Mouse (Mus musculus) MEL (cell line): ENCODE measurements around the gene Zfp280c. TPM values are rescaled to one million over a fixed set of nuclear protein-coding genes. Genes with fewer than 3 reads are reported as not detected.

Experiments used
- DNase-seq: peaks from one replicate; pipeline ENCODE4 v3.0.0; 2011; ENCODE audit warnings: low read depth, low spot score
- H3K27ac ChIP-seq: 2 replicates; pipeline ENCODE4 v1.5.1; 2012; ENCODE audit warnings: low read depth, mild to moderate bottlenecking, control low read depth, low read length, moderate library complexity; ENCODE audit not compliant: control insufficient read depth
- H3K27me3 ChIP-seq, 2 experiments: fragments of 150-350 bp in 1 of 2; sonication (generic) in 1 of 2; 2 replicates each; pipeline ENCODE4 v1.6.1; 2012; ENCODE audit warnings: low read length in 2 of 2, mild to moderate bottlenecking in 2 of 2, improper control_type of control experiment in 1 of 2, moderate library complexity in 1 of 2; ENCODE audit not compliant: insufficient read depth in 2 of 2, control insufficient read depth in 1 of 2
- H3K36me3 ChIP-seq, 2 experiments: 2 replicates each; pipeline ENCODE4 v1.6.1; 2012 to 2014; ENCODE audit warnings: low read length in 2 of 2, improper control_type of control experiment in 1 of 2, inconsistent platforms in 1 of 2, mild to moderate bottlenecking in 1 of 2; ENCODE audit not compliant: insufficient read depth in 2 of 2, control insufficient read depth in 1 of 2
- H3K4me1 ChIP-seq, 2 experiments: fragments of 150-350 bp in 1 of 2; sonication (generic) in 1 of 2; 2 replicates each; pipeline ENCODE4 v1.6.1; 2012; ENCODE audit warnings: low read length in 2 of 2, improper control_type of control experiment in 1 of 2, mild to moderate bottlenecking in 1 of 2; ENCODE audit not compliant: insufficient read depth in 2 of 2, control insufficient read depth in 1 of 2
- H3K4me3 ChIP-seq, 2 experiments: fragments of 150-350 bp in 1 of 2; sonication (generic) in 1 of 2; 2 replicates each; pipeline ENCODE4 v1.5.1; 2012; ENCODE audit warnings: low read depth in 2 of 2, low read length in 2 of 2, mild to moderate bottlenecking in 2 of 2, moderate library complexity in 2 of 2, control low read depth in 1 of 2, improper control_type of control experiment in 1 of 2; ENCODE audit not compliant: control insufficient read depth in 1 of 2, insufficient read depth in 1 of 2
- H3K79me2 ChIP-seq: 2 replicates; pipeline ENCODE4 v1.6.1; 2012; ENCODE audit warnings: mild to moderate bottlenecking, low read length, moderate library complexity; ENCODE audit not compliant: control insufficient read depth, poor library complexity, insufficient read depth
- H3K9ac ChIP-seq: 2 replicates; pipeline ENCODE4 v1.6.1; 2012; ENCODE audit warnings: low read depth, mild to moderate bottlenecking, control low read depth, low read length, moderate library complexity; ENCODE audit not compliant: control insufficient read depth, poor library complexity, severe bottlenecking
- H3K9me3 ChIP-seq: fragments of 150-350 bp; sonication (generic); replicated peaks from 2 replicates; pipeline ENCODE4 v1.6.1; 2012; ENCODE audit warnings: mild to moderate bottlenecking, low read length, improper control_type of control experiment, moderate library complexity; ENCODE audit not compliant: insufficient read depth
- CHD1 ChIP-seq: IDR thresholded peaks from 2 replicates; pipeline ENCODE4 v1.6.1; 2012; ENCODE audit warnings: low read depth, mild to moderate bottlenecking, inconsistent platforms, low read length, improper control_type of control experiment
- CTCF ChIP-seq, 3 experiments: IDR thresholded peaks in 2 of 3; conservative IDR thresholded peaks in 1 of 3; 2 replicates each; pipeline ENCODE4 v1.5.1; 2011 to 2012; ENCODE audit warnings: low read length in 3 of 3, low read depth in 2 of 3, mild to moderate bottlenecking in 2 of 3, improper control_type of control experiment in 1 of 3, inconsistent platforms in 1 of 3, mixed read lengths in 1 of 3, moderate library complexity in 1 of 3; ENCODE audit not compliant: control insufficient read depth in 1 of 3, insufficient read depth in 1 of 3, poor library complexity in 1 of 3, severe bottlenecking in 1 of 3
- ETS1 ChIP-seq: IDR thresholded peaks from 2 replicates; pipeline ENCODE4 v1.6.1; 2012; ENCODE audit warnings: low read depth, mild to moderate bottlenecking, inconsistent platforms, low read length, improper control_type of control experiment, moderate library complexity
- GABPA ChIP-seq: IDR thresholded peaks from 2 replicates; pipeline ENCODE4 v1.6.1; 2012; ENCODE audit warnings: low read depth, mild to moderate bottlenecking, inconsistent platforms, low read length, improper control_type of control experiment, moderate library complexity
- GATA1 ChIP-seq: IDR thresholded peaks from 2 replicates; pipeline ENCODE4 v1.6.1; 2011; ENCODE audit warnings: low read depth, low read length, improper control_type of control experiment
- HCFC1 ChIP-seq: IDR thresholded peaks from 2 replicates; pipeline ENCODE4 v1.6.1; 2012; ENCODE audit warnings: low read depth, mild to moderate bottlenecking, inconsistent platforms, low read length, improper control_type of control experiment, moderate library complexity
- MAZ ChIP-seq: IDR thresholded peaks from 2 replicates; pipeline ENCODE4 v1.6.1; 2012; ENCODE audit warnings: low read depth, mild to moderate bottlenecking, inconsistent platforms, low read length, improper control_type of control experiment
- MYB ChIP-seq: IDR thresholded peaks from 2 replicates; pipeline ENCODE4 v1.6.1; 2011; ENCODE audit warnings: mild to moderate bottlenecking, low read depth, low read length, improper control_type of control experiment
- NRF1 ChIP-seq: IDR thresholded peaks from 2 replicates; pipeline ENCODE4 v1.6.1; 2014; ENCODE audit warnings: low read depth, mild to moderate bottlenecking, inconsistent platforms, low read length, improper control_type of control experiment, moderate library complexity; ENCODE audit not compliant: poor library complexity, insufficient read depth, severe bottlenecking
- SMC3 ChIP-seq: IDR thresholded peaks from 2 replicates; pipeline ENCODE4 v1.6.1; 2011; ENCODE audit warnings: low read depth, low read length, improper control_type of control experiment
- TBP ChIP-seq: IDR thresholded peaks from 2 replicates; pipeline ENCODE4 v1.8.0; 2011; ENCODE audit warnings: low read depth, low read length, improper control_type of control experiment
- UBTF ChIP-seq: IDR thresholded peaks from 2 replicates; pipeline ENCODE4 v1.6.1; 2012; ENCODE audit warnings: low read depth, mild to moderate bottlenecking, inconsistent platforms, low read length, improper control_type of control experiment, moderate library complexity, borderline replicate concordance; ENCODE audit not compliant: insufficient read depth
- USF1 ChIP-seq: IDR thresholded peaks from 2 replicates; pipeline ENCODE4 v1.6.1; 2014; ENCODE audit warnings: low read depth, mild to moderate bottlenecking, inconsistent platforms, low read length, improper control_type of control experiment, moderate library complexity
- USF2 ChIP-seq, 2 experiments: IDR thresholded peaks; 2 replicates each; pipeline ENCODE4 v1.6.1; 2011 to 2012; ENCODE audit warnings: improper control_type of control experiment in 2 of 2, low read length in 2 of 2, borderline replicate concordance in 1 of 2, inconsistent platforms in 1 of 2, low read depth in 1 of 2, mild to moderate bottlenecking in 1 of 2; ENCODE audit not compliant: insufficient read depth in 1 of 2
- ZC3H11A ChIP-seq: IDR thresholded peaks from 2 replicates; pipeline ENCODE4 v1.6.1; 2012; ENCODE audit warnings: low read depth, mild to moderate bottlenecking, inconsistent platforms, low read length, improper control_type of control experiment
- ZKSCAN1 ChIP-seq: IDR thresholded peaks from 2 replicates; pipeline ENCODE4 v1.6.1; 2012; ENCODE audit warnings: low read depth, mild to moderate bottlenecking, inconsistent platforms, low read length, improper control_type of control experiment, moderate library complexity
- ZNF384 ChIP-seq: IDR thresholded peaks from 2 replicates; pipeline ENCODE4 v1.6.1; 2012; ENCODE audit warnings: low read depth, mild to moderate bottlenecking, inconsistent platforms, low read length, improper control_type of control experiment
- polyA plus RNA-seq, 2 experiments: library from polyadenylated mRNA; stranded (reverse) in 1 of 2; unstranded in 1 of 2; fragments of >175 nt in 1 of 2; fragments of >200 nt in 1 of 2; gene quantifications; 2 replicates each; pipeline versions ENCODE4 v1.2.1 to v1.2.4; 2012; ENCODE audit warnings: low replicate concordance in 2 of 2, low read depth in 1 of 2; ENCODE audit not compliant: insufficient read length in 2 of 2, insufficient read depth in 1 of 2, missing spikeins in 1 of 2
- total RNA-seq: library from RNA; depleted of rRNA; stranded (reverse); fragments of 300-350 nt; gene quantifications from 2 replicates; pipeline ENCODE4 v1.2.3, GENCODE M21; 2012; rRNA removed

The Zfp280c gene
- total and polyA plus RNA-seq, 3 experiments, result 14.2 to 16.7 TPM; not detected in 1

GRCm38 (mm10) chrX:48513166-48513807, 81.0 kb downstream of the Zfp280c start, which contains the start of gene Aifm1 (continued):
- TF ChIP-seq ZC3H11A, result no peak
- peak; percentile 79 for TF ChIP-seq HCFC1
- no peak for TF ChIP-seq MAZ
- TF ChIP-seq TBP, result peak; percentile 33; the same call in 1 of the 2 replicates
- TF ChIP-seq, all 39 proteins: peak for 8

- Histone ChIP-seq H3K79me2 (no peaks in the 10 kb centered on the region), H3K9ac (no peak overlapping the region), H3K4me1 (no peaks in the 10 kb centered on the region), H3K9me3 (no peaks in the 10 kb centered on the region), H3K4me3 (no peak overlapping the region), H3K27me3 (no peaks in the 10 kb centered on the region), H3K36me3 (peaks cover 0 to 3% of the 10 kb centered on the region in 2 experiments; a peak in 2 of 4 replicates), H3K27ac (no peak overlapping the region)
- no peak for DNase-seq
- no peak for TF ChIP-seq ZC3H11A
- no peak for TF ChIP-seq GATA1
- no peak for TF ChIP-seq CHD1
- no peak for TF ChIP-seq CTCF (IDR thresholded peaks at IDR 0.05 in 2 of 3, conservative IDR thresholded peaks at IDR 0.05 in 1 of 3; ENCODE audit: control insufficient read depth in 1 of 3, insufficient read depth in 1 of 3, low read depth in 2 of 3, low read length in 3 of 3, poor library complexity in 1 of 3, severe bottlenecking in 1 of 3)
- TF ChIP-seq MAZ, result no peak
- no peak for TF ChIP-seq SMC3
- TF ChIP-seq MYB, result no peak
- TF ChIP-seq USF1, result no peak
- no peak for TF ChIP-seq UBTF
- no peak for TF ChIP-seq ZKSCAN1
- TF ChIP-seq NRF1, result no peak
- no peak for TF ChIP-seq GABPA
- no peak for TF ChIP-seq ETS1
- TF ChIP-seq USF2 (IDR thresholded peaks at IDR 0.05; ENCODE audit: borderline replicate concordance in 1 of 2, insufficient read depth in 1 of 2, low read depth in 1 of 2, low read length in 2 of 2), result no peak
- TF ChIP-seq ZNF384, result no peak
- TF ChIP-seq, all 39 proteins: peak for 0
Observed at GRCm38 (mm10) chrX:48493763-48494162, 100.5 kb downstream of the Zfp280c start.

Other genes starting within 250 kb of the Zfp280c start
- 3.4 and 4.0 TPM in 2 replicates for gene Elf4, start 131.4 kb downstream of the Zfp280c start, total RNA-seq
- gene Elf4, start 131.4 kb downstream of the Zfp280c start, polyA plus RNA-seq, result 10 to 100 TPM in 1 of 2 experiments, not detected in 1; 15.3 TPM
- 69.1 and 76.1 TPM in 2 replicates for gene Aifm1, start 80.9 kb downstream of the Zfp280c start, total RNA-seq
- 10 to 100 TPM in 1 of 2 experiments, not detected in 1; 99.1 TPM for gene Aifm1, start 80.9 kb downstream of the Zfp280c start, polyA plus RNA-seq
- gene Rab33a, start 75.2 kb downstream of the Zfp280c start, total RNA-seq, result not detected in 2 replicates
- gene Rab33a, start 75.2 kb downstream of the Zfp280c start, polyA plus RNA-seq, result under 1 TPM in 1 of 2 experiments, not detected in 1; 0.46 TPM
- 5.9 and 6.9 TPM in 2 replicates for gene Slc25a14, start 28.9 kb upstream of the Zfp280c start, total RNA-seq
- 1 to 10 TPM in 1 of 2 experiments, not detected in 1; 5.8 TPM for gene Slc25a14, start 28.9 kb upstream of the Zfp280c start, polyA plus RNA-seq
- not detected in 2 replicates for gene Gpr119, start 80.0 kb upstream of the Zfp280c start, total RNA-seq
- not detected for gene Gpr119, start 80.0 kb upstream of the Zfp280c start, polyA plus RNA-seq
- gene Rbmx2, start 100.5 kb upstream of the Zfp280c start, total RNA-seq, result 18.6 and 21.2 TPM in 2 replicates
- gene Rbmx2, start 100.5 kb upstream of the Zfp280c start, polyA plus RNA-seq, result 10 to 100 TPM in 1 of 2 experiments, not detected in 1; 17.0 TPM